Mouse (Mus musculus): Measurements from ENCODE around the gene Rnaseh2c.
A peak's percentile ranks its signal among the peaks of the same experiment; 100 is the strongest.

GRCm38 (mm10) chr19:5648401-5649297 is 47.0 kb downstream of the Rnaseh2c start:
- TF ChIP-seq CTCF (IDR thresholded peaks at IDR 0.05; ENCODE audit: borderline replicate concordance, extremely low read depth, insufficient read depth, insufficient read length) (peak; percentile 10; the same call in 1 of the 2 replicates), POLR2A (IDR thresholded peaks at IDR 0.05; ENCODE audit: borderline replicate concordance, extremely low read depth, insufficient read depth, insufficient read length, poor library complexity, severe bottlenecking) (no peak; the same call in 1 of the 2 replicates)

All from brain, embryonic 14.5 days (tissue).